Mouse (Mus musculus): ENCODE data around the gene Slc4a4. TPM values are rescaled to one million over a fixed set of nuclear protein-coding genes. Genes with fewer than 3 reads are reported as not detected.

Slc4a4 gene
- 100 to 1,000 TPM; 110 to 122 TPM for total RNA-seq (2021)
- long read RNA-seq, experiment 1, full-length matches to known transcripts: 4 of 18 reads
- long read RNA-seq, experiment 1, partial matches to known transcripts: 3 of 18 reads
- long read RNA-seq, experiment 1, other reads (novel, unspliced or antisense): 11 of 18 reads
- long read RNA-seq, experiment 2, partial matches to known transcripts: 5 of 16 reads
- long read RNA-seq, experiment 2, other reads (novel, unspliced or antisense): 9 of 16 reads

GRCm38 (mm10) chr5:88886668-88887555 lies at the start of gene Slc4a4:
Gene Slc4a4, plus strand, starts transcription at chr5:88886818.
- DNase-seq (ENCODE audit: low spot score in 2 of 2): peak in 1 of 2 experiments; percentile 38
- intact Hi-C loops (cut with DNase I): loop anchor here (5.0 kb wide), 2 partner anchors 95 to 335 kb away; no protein-coding TSS in a partner anchor

- intact Hi-C loops (cut with DNase I): no loop called here
- DNase-seq (ENCODE audit: low spot score in 2 of 2): no peak
These were observed 46.4 kb upstream of the Slc4a4 start for GRCm38 (mm10) chr5:88840080-88840798.

GRCm38 (mm10) chr5:88857311-88857710 lies 29.3 kb upstream of the Slc4a4 start:
- intact Hi-C loops (cut with DNase I): no loop called here

GRCm38 (mm10) chr5:88857801-88858200 lies 28.8 kb upstream of the Slc4a4 start:
- no peak for DNase-seq (ENCODE audit: low spot score in 2 of 2)
- intact Hi-C loops (cut with DNase I): no loop called here

More at GRCm38 (mm10) chr5:88857311-88857710, 29.3 kb upstream of the Slc4a4 start:
- DNase-seq (ENCODE audit: low spot score in 2 of 2): no peak

- intact Hi-C loops (cut with DNase I): no loop called here
- DNase-seq (ENCODE audit: low spot score in 2 of 2): no peak
These were observed 28.4 kb upstream of the Slc4a4 start for GRCm38 (mm10) chr5:88858226-88858625.

GRCm38 (mm10) chr5:88862163-88862562 lies 24.5 kb upstream of the Slc4a4 start:
- intact Hi-C loops (cut with DNase I): no loop called here
- DNase-seq (ENCODE audit: low spot score in 2 of 2): no peak

GRCm38 (mm10) chr5:88862794-88863193 lies 23.8 kb upstream of the Slc4a4 start:
- intact Hi-C loops (cut with DNase I): no loop called here
- DNase-seq (ENCODE audit: low spot score in 2 of 2): no peak

GRCm38 (mm10) chr5:88884101-88884500 lies 2.5 kb upstream of the Slc4a4 start:
- intact Hi-C loops (cut with DNase I): loop anchor here (5.0 kb wide), 1 partner anchor 503 kb away; no protein-coding TSS in a partner anchor
- peak; percentile 42 to 56 for DNase-seq (ENCODE audit: low spot score in 2 of 2)

- intact Hi-C loops (cut with DNase I): loop anchor here (5.0 kb wide), 2 partner anchors 93 to 337 kb away; no protein-coding TSS in a partner anchor
- no peak for DNase-seq (ENCODE audit: low spot score in 2 of 2)
These were observed 1.1 kb upstream of the Slc4a4 start for GRCm38 (mm10) chr5:88885503-88885902.

- intact Hi-C loops (cut with DNase I): loop anchor here (5.0 kb wide), 2 partner anchors 94 to 336 kb away; no protein-coding TSS in a partner anchor
- no peak for DNase-seq (ENCODE audit: low spot score in 2 of 2)
These were observed 674 bp upstream of the Slc4a4 start for GRCm38 (mm10) chr5:88885944-88886343.

GRCm38 (mm10) chr5:88886349-88886667 lies 310 bp upstream of the Slc4a4 start:
- intact Hi-C loops (cut with DNase I): loop anchor here (5.0 kb wide), 2 partner anchors 94 to 336 kb away; no protein-coding TSS in a partner anchor
- DNase-seq (ENCODE audit: low spot score in 2 of 2): no peak

GRCm38 (mm10) chr5:88887556-88888412 lies 1.2 kb downstream of the Slc4a4 start:
- no peak for DNase-seq (ENCODE audit: low spot score in 2 of 2)
- intact Hi-C loops (cut with DNase I): loop anchor here (5.0 kb wide), 2 partner anchors 95 to 335 kb away; no protein-coding TSS in a partner anchor

GRCm38 (mm10) chr5:88888413-88888700 lies 1.7 kb downstream of the Slc4a4 start:
- no peak for DNase-seq (ENCODE audit: low spot score in 2 of 2)
- intact Hi-C loops (cut with DNase I): loop anchor here (5.0 kb wide), 2 partner anchors 96 to 334 kb away; no protein-coding TSS in a partner anchor

GRCm38 (mm10) chr5:88889326-88889725 lies 2.7 kb downstream of the Slc4a4 start:
- DNase-seq (ENCODE audit: low spot score in 2 of 2): no peak
- intact Hi-C loops (cut with DNase I): loop anchor here (5.0 kb wide), 2 partner anchors 97 to 333 kb away; no protein-coding TSS in a partner anchor

GRCm38 (mm10) chr5:88890146-88890545 lies 3.5 kb downstream of the Slc4a4 start:
- no peak for DNase-seq (ENCODE audit: low spot score in 2 of 2)
- intact Hi-C loops (cut with DNase I): no loop called here

- DNase-seq (ENCODE audit: low spot score in 2 of 2): no peak
- intact Hi-C loops (cut with DNase I): no loop called here
These were observed 10.0 kb downstream of the Slc4a4 start for GRCm38 (mm10) chr5:88896574-88896973.

GRCm38 (mm10) chr5:88903111-88903510 lies 16.5 kb downstream of the Slc4a4 start:
- intact Hi-C loops (cut with DNase I): no loop called here
- DNase-seq (ENCODE audit: low spot score in 2 of 2): no peak

- intact Hi-C loops (cut with DNase I): no loop called here
- no peak for DNase-seq (ENCODE audit: low spot score in 2 of 2)
These were observed 16.9 kb downstream of the Slc4a4 start for GRCm38 (mm10) chr5:88903526-88903925.

GRCm38 (mm10) chr5:88904841-88905240 lies 18.2 kb downstream of the Slc4a4 start:
- no peak for DNase-seq (ENCODE audit: low spot score in 2 of 2)
- intact Hi-C loops (cut with DNase I): no loop called here
